Mouse (Mus musculus): ENCODE measurements at regions not wholly inside any gene's neighbourhood (a gene's known extent, or its start where the extent isn't known, plus 50 kb on each side); places are given as distances from the start of the nearest gene placed in this dataset.

DNA sequence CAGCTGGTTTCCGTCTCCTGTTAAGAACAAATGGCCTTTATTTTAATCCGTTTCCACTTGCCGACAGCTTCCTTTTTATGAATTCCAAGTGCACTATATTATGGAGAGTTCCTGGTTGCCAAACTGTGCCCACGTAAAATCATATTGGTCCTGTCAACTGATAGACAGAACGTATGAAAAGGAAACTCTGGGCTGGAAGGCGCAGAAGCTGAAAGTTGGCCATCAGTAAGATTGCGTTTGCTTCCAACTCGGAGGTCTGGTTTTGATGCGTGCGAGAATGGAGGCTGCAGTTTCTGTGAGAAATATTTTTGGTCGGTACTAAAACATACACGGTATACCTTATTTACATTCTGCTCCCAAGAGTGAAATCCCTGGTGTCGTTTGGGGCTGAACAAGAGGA lies 81.3 kb upstream of the Paqr3 start:
- TF ChIP-seq ZKSCAN1 (IDR thresholded peaks at IDR 0.05; ENCODE audit: borderline replicate concordance, low read depth, low read length) (no peak), ZC3H11A (IDR thresholded peaks at IDR 0.05; ENCODE audit: low read depth, low read length) (no peak)
